Mouse (Mus musculus) 3134 (cell line): ENCODE data around the gene Arntl2.
"Not testable (repeated sequence)": the region's sequence is repeated elsewhere in the genome, so short reads cannot be mapped to it uniquely, and the experiment has no call there.

Experiments used
- DNase-seq: peaks from one replicate; pipeline ENCODE4 v3.0.0-alpha.2; 2011; ENCODE audit warnings: low spot score; ENCODE audit not compliant: insufficient read length; ENCODE audit errors: extremely low read depth

The Arntl2 gene

DNA sequence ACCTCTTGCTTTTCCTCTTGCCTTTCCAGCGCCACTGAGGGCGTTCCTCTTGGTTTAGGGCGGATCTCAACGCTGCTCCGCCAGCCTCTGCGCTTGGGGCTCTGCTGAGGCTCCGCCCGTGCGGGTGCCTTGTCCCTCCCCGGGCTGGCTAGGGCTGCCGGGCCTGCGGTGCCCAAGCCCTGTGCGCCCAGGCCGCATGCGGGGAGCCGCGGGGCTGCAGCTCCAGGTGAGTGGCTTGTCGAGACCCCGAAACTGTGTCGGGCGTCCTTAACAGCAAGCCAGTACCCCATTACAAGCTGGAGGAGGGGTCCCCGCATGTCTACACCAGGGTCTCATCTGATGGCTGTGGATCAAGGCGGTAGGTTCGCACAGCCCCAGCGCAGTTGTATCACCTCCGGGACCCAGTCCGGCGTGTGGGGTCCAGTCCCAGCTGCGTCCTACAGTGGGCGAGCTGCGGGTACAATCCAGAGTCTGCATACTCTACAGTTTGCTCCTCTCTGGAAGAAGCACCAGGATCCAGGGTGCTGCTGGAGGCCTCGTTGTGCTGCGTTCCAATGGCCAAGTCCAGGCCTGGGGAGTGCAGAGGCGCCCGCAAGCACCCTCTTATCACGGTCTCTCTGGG lies at the start of gene Arntl2:
TSS of gene Arntl2 (plus strand) at position 132 of the 622 bp plus-strand sequence.
- peak; percentile 80 for DNase-seq

DNA sequence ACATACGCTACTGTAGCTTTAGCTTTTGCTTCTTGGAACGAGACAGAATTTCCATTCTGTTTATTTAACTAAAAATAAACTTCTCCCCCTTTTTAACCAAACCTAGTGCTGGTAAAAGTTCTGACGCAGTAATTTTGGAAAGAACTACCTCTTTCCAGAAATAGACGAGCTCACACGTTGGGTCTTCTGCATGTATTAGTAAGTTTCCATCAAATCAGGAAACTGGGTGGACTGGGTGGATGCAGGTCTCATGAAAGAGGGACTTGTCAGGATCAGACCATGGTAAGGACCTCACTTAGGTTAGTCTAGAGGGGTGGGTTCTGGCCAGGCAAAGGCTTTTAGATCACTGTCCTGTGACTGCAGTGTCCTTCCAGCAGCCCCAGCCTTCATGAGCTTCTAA lies 49.3 kb upstream of the Arntl2 start:
- DNase-seq = no peak

DNA sequence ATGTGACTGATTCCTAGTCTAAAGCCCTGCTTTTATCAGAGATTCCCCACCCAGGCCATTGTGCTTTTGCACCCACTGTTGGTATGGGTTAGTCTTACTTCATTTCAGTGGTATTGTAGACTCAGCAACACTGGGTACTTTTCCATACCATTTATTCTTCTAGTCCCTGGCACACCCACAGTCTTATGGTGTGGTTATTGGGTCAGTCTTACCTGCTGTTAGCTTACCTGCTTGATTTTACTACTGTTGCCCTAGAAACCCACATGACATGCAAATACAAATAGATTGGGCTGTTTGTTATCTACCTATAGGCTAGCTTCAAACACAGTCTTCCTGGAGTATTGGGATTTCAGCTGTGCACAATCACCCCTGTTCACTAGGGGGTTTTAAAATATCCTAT lies 48.8 kb upstream of the Arntl2 start:
- DNase-seq = no peak

DNA sequence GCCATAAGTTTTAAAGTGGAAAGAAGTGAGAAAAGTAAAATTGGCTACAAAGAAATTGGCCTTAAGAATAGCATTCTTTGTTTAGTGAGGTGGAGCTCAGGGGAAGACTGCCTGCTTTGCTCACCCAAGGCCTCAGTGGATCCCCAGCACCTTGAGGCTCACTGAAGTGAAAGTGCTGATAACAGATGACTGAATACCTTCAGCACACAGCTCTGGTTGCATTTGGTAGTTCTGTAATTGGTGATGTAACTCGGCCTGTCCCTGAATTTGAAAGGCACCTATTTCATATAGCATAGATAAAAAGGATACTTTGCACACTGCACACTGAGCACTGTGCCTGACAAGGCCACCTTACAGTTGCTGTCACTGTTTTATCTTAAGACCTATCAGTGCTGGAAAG lies 47.6 kb upstream of the Arntl2 start:
- no peak for DNase-seq

DNA sequence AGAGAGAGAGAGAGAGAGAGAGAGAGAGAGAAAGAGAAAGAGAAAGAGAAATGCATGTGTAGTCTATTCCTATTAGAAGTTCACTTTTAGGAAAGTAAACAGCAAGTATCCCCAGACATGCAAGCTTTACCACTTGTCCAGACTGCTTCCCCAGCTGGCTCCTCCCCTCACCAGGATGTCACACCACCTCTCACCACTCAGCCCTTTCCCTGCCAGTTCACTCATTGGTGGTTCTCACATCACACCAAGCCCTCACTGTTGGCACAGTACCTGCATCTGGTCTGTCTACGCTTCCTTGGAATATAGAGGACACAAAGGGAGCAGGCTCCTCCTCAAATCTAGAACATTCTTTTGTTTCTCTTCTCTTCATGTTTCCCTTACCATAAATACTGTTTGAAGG lies 44.2 kb upstream of the Arntl2 start:
- DNase-seq = peak; percentile 68

DNA sequence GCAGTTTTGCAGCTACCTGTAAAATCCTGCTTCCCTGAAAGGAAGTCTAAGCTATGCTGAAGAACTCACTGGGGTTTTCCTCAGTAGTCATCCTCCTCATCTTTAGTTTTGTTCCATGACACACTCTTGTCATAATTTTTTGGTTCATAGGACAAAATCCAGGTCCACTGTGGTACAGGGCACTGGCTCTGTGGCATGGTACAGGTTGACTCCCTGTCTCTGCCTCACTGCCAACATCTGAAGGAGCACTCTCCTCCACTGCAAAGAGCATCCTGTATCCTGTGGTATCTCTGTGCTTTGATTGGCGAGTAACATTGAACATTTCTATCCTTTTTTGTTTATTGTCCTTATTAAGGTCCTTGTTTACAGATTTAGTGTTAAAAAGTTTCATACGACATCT lies 43.7 kb upstream of the Arntl2 start:
- no peak for DNase-seq

DNA sequence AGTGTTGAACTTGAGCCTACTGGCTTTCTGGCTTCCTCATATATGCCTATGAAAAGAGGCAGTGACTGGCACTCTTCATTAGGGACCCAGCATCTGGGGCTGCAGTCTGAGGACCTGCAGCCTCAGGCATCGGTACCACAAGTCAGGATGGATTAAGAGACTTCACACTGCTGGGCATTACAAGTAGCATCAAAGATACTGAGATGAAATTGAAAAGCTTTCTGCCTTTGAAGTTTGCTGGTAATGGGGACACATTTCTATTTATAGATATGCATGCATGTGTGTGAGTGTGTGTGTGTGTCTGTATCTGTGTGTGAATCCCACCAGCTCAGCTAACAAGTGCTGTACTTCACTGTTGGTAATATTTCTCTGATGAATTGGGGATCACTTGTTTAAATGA lies 43.2 kb upstream of the Arntl2 start:
- DNase-seq = no peak

DNA sequence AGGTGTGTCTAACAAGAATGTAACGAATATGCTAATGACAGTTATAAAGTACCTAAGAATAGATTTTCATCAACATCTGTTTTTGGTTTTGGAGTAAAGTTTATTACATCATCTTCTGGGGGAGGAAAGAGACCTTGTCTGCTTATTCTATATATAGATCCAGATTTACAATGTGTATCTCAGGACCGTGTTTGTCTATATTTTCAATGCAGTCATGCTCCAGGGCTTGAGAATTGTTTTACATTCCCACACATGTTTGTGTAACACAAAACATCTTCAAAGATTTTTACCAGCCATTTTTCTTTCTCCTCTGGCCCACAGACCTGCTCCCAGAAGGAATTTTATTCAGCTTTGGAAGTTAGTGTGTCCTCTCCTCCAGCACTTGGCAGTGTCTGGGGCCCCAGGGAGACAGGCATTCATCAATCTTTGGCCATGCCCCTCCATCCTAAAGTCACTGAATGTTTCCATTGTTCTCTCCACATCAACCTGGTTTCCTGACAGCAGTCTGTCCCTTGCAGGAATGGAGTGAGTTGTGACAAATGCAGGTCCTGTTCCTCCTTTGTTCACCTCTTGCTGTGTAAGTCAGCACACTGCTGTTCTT lies 42.2 kb upstream of the Arntl2 start:
- DNase-seq = no peak

DNA sequence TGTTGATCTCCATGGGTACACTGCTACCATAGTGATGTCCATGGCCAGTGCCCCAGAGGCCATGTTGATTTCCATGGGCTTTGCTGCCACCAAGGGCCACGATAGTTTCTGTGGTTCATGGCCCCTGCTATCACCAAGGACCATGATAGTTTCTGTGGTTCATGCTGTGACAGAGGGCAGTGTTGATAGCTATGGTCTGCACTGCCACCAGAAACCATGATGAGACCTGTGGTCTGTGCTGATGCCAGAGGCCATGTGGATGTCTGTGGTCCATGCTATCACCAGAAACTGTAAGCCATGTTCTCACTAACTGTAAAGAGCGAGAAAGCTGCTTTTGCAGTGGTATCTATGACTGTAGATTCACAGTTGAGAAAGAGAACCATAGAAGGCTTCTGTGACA lies 40.7 kb upstream of the Arntl2 start:
- no peak for DNase-seq

DNA sequence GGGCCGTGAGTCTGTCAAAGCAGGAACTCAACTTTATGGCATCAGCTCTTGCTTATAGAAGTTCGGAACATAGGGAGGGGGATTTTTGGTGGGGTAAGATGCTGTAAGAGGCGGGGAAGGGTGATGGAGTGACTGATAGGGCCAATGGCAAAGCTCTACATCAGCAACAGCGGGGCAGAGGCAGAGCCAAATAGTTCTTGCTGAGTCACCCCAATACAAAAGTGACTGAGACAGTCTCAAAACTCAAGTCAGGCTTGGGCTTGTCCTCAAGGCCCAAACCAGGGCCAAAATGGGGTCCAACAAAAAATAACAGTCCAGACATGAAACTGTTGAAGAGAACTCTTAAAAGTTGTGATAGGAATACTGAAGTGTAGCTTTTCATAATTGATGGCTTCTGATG lies 40.2 kb upstream of the Arntl2 start:
- DNase-seq = no peak

DNA sequence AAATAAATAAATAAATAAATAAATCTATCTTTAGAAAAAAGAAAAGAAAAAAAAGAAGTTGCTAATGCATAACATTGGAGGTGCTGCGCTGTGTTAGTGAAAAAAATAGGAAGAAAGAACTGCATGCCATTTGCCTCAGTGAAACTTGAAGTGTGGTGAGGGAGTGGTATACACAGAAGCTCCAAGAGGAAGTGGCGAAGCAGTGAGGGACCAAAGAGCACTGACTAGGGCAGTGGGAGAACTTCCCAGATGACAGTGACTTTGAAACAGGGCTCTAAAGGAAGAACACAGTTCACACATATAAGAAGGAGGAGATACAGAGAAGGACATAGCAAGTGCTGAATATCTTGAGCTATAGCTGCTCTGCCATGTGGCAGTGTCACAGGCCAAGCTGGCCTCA lies 36.8 kb upstream of the Arntl2 start:
- no peak for DNase-seq

DNA sequence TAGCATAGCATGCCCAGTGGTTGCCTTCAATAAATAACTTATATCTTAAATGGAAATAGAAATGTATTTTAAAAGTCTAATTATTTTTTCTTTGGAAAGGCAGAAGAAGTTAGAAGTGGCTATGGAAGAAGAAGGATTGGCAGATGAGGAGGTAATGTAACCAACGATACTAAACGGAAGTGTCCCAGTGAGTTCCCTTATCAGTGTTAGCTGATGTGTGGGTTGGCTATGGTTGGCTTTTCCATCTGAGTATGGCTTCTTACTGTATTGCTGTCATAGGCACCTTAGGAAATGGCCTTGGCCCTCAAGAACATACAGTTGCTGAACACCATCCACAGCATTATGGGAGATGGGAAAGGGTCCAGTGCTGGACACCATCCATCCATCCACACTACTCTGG lies 35.8 kb upstream of the Arntl2 start:
- DNase-seq = no peak

DNA sequence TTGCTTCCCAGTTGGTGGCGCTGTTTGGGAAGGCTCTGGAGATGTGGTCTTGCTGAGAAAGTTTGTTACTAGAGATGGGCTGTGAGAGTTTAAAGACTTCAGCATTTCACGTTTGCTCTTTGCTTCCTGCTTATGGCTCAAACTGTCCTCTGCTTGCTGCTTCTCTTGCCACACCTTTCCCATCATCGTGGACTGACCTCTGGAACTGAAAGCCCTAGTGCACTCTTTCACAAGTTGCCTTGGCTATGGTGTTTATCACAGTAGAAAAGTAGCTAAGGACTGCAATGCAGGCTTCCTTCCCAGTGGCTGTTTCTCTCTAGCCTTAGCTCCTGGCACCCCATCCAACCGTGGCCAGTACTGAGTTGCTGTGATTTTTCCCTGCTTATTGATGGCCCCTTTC lies 35.1 kb upstream of the Arntl2 start:
- no peak for DNase-seq

DNA sequence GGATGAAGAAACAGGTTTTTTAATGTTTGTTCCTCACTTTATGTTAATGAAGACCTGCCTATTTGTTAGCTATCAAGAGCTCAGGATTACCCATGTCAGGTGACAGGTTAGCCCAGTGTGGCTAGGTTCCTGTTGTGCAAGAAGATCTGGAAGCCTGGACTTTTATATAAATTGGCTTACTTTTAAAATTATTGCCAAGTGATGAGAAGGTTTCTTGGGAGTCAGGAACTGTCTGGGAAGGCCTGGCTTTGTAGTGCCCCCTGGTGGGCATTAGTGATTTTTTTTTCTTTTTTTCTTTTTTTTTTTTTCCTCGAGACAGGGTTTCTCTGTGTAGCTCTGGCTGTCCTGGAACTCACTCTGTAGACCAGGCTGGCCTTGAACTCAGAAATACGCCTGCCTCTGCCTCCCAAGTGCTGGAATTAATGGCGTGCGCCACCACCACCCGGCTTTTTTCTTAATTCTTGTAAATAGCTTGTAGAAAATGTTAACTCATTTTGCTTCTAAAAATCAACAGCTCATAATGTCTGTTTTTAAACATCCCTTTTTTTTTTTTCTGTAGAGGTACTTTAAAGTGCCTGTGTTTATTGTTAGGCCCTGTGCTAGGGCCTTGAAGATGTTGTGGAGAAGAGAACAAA lies 33.5 kb upstream of the Arntl2 start:
- DNase-seq = no peak

DNA sequence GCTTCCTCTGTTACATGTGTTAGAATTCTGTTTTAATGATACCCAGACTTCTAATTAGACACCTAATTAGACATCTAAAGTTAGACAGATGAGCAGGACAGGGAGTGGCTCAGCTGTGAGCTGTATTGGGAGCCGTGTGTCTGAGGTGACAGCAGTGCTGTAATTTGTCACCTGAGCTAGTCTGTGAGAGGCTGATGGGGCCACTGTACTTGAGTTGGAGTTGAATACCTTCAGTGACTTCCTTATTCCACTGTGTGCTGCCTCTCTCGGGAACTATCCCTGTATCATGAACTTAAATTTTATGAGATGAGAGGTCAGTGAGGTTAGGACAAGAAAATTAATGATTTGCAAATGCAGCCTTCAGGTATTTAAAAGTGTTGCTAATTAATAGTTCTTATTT lies 31.3 kb upstream of the Arntl2 start:
- no peak for DNase-seq

DNA sequence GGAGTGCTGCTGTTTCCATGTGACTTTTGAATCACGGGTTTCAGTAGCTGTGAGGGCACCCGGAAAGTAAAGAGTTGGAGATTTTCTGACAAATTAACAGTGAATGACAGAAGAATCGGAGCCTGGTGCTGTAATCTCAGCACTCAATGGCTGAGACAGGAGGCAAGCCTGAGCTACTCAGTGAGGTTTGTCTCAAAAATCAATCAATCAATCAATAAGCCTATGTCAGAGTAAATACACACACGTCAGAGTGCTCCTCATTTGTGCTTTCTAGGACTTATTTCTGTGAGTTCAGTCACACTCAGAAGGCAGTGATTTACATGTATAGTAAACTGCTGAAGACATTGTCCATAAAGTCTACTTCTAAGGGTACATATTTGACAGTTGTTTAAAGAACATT lies 30.6 kb upstream of the Arntl2 start:
- DNase-seq = no peak

DNA sequence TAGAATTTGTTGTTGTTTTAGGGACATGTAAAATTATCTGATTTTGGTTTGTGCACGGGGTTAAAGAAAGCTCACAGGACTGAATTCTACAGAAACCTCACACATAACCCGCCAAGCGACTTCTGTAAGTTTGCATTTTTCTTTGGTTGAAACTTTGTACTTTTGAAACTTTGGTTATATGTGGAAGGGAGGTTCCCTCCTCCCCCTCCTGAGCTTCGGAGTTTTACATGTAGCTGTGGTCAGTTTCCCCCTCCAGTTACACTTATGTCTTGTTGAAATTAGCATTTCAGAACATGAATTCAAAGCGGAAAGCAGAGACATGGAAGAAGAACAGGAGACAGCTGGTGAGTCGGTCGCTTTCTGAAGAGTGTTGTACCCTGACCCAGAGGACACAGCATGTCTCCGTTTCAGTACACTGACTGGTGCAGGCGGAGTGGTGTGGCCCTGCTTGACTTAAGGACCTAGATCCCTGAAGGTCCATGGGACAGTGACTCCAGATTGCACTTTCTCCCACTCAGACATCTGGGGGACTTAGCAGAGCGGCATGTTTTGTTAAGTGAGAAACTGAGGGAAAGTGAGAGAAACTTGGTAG lies 26.9 kb upstream of the Arntl2 start:
- DNase-seq = no peak

DNA sequence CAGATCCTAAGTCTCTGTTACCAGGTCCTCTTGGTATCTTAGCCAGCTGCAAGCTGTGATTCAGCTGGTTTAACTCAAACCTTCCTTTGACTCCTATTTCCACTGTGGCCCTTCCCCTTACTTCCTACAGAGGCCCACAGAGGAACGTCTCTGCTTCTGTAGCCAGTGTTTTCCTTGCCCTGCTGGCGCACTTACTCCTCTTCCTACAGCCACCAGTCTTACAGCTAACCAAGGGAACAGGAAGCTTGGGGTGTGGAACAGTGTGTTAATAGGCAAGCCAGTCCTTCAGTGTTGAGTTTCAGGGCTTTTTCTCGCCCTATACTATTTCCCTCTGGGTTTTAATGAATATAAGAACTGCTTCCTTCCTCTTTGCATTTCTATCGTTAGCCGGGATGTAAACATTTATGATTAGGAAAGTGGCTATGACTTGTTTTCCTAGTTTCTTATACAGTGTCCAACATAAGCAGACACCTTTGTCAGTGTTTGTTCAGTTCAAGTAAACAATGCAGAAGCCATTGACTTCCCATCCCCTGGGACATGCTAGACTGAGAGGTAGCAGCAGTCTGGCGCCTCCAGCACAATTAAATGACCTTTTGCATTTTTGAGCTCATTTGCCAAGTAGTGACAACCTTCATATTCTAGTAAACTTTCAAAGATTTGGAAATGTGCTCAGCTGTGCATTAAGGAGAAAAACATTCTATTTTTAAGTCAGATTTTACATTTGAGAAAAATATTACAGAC lies 25.7 kb upstream of the Arntl2 start:
- no peak for DNase-seq

DNA sequence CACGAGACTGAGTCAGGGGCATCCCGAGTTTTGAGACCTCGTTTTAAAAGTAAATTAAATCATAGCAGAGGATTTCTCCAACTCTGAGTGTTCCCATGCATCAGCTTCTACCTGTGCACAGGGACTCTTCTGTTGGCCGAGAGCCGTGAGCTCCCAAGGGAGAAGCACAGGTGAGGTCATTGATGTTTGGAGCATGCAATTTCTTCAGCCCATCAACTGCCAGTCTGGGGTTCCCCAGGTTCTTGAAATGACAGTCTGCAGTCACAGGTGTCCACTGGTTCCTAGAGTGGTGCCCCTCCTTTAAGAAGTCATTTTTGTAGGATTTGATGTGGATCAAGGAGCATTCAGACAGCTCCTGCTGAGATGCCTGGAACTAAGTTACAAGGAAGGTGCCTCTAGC lies 25.0 kb upstream of the Arntl2 start:
- DNase-seq = no peak

DNA sequence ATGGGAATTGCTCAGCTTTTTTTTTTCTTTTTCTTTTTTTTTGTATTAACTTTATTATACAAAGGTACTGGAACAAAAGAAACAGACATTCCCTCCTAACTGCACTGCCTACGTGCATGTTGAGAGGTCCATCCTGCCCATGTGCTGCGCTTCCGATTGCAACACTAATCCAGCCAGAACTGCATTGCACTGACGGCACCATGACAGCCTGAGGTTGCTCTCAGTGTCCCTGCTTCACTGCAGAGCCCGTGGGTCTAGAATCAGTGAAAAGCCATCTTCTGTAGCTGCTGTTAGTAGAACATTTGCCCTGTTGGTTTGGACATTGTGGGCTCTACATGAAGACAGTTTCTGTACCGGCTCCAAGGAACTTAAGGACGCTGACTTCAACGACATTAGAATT lies 20.0 kb upstream of the Arntl2 start:
- DNase-seq = not testable (repeated sequence)

DNA sequence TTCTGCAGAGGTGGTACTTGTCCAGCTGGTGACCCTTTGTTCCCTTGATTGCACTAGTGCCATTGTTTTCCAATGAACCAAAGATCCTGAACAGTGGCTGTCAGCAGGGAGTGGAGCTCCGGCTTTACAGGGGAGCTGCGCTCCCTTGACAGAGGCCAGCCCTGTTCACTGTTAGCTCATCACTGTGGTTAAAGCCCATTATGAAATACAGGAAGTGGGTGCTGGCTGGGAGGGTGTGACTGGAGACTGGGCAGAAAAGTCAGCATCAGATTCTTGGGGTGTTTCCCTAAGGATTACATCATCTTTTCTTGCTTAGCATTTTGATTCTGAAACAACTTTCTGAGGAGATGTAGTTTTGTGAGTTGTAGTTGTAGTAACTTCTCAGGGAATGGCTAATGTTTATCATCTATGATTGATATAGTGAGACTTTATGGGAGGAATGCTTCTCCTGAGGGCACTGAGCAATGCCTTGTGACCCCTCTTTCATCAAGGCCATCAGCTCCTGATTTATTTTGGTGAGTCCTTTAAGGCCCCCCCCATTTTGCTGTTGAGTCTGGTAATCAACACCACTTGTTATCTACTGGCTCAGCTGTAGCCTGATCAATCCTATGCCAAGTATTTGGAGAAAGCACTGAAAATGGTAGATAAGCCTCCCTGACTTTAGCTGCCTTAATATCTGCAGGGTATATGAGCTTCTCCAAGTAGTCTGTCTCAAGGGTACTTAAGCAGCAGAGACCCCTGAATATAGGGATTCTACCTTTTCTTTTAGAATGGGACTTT lies 19.1 kb upstream of the Arntl2 start:
- peak; percentile 73 for DNase-seq
